23 mouse cellular contexts compared by ENCODE assay signal in the genomic region with DNA sequence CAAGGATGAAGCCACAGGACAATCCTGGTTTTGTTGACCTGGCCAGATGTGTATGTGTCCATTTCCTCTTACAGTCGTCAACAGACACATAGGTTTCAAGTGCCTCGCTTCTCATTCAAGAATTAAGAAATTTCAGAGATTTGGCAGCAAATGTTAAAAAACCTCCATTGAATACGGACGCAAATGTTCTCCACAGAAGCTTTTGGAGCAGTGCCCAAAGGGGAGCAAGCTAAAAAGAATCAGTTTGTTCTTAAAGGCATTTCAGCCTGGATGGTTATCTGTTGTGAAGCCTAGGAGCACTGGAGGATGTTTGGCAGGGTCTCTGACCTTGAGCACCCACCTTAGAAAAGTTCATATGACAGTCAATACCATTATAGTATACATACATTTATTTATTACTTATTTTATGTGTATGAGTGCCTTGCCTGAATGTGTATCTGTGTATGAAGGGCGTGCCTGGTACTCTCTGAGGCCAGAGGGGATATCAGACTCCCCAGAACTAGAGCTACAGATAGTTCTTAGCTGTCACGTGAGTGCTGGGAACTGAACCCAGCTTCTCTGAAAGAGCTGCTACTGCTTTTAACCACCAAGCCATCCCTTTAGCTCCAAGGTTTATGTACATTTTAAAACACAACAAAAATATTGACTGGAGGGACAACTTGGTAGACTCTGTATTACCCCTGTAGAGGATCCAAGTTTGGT.
DNase-seq lines count a peak whose midpoint lies in the region; ATAC-seq and TF ChIP-seq lines count a peak whose summit lies in the region.
"Had no signal": no experiment of that assay in that cellular context is flagged by ENCODE, and none has a peak within 500 bp of the region (broad histone marks: within the 10 kb centered on the region; RNA-seq: fewer than 3 reads in every experiment).

No protein-coding gene starts in this region.

- H3K4me3 ChIP-seq in forebrain, embryonic 14.5 days (ENCODE audit: low read depth, low read length), result no peak overlapping the region
- no peak overlapping the region for H3K4me3 ChIP-seq in forebrain, embryonic 11.5 days (ENCODE audit: low read depth, low read length)
- no peak overlapping the region for H3K4me3 ChIP-seq in layer of hippocampus, adult 2 months
- H3K4me3 ChIP-seq in MEL (ENCODE audit: control insufficient read depth in 1 of 2, insufficient read depth in 1 of 2, low read depth in 2 of 2, low read length in 2 of 2), result no peak overlapping the region
- H3K4me3 ChIP-seq: embryonic facial prominence, embryonic 12.5 days; embryonic facial prominence, embryonic 15.5 days; forebrain, embryonic 12.5 days; heart, adult 2 months; hindbrain, embryonic 12.5 days; hindbrain, embryonic 15.5 days; intestine, embryonic 15.5 days had no signal

- H3K36me3 ChIP-seq in forebrain, embryonic 14.5 days (ENCODE audit: control insufficient read depth, insufficient read depth, low read length), result no peaks in the 10 kb centered on the region
- H3K36me3 ChIP-seq in forebrain, embryonic 11.5 days (ENCODE audit: control insufficient read depth, insufficient read depth, low read length), result no peaks in the 10 kb centered on the region
- H3K36me3 ChIP-seq in MEL (ENCODE audit: control insufficient read depth in 1 of 2, insufficient read depth in 2 of 2, low read length in 2 of 2), result peaks cover 0 to 16% of the 10 kb centered on the region in 2 experiments; a peak in 2 of 4 replicates
- H3K36me3 ChIP-seq: embryonic facial prominence, embryonic 12.5 days; embryonic facial prominence, embryonic 15.5 days; forebrain, embryonic 12.5 days; hindbrain, embryonic 12.5 days; hindbrain, embryonic 15.5 days; intestine, embryonic 15.5 days had no signal

- peak; percentile 61 to 69; a peak in 3 of 4 replicates for TF ChIP-seq EP300 in MEL (IDR thresholded peaks at IDR 0.05; ENCODE audit: low read depth in 1 of 2, low read length in 2 of 2)

- no peaks in the 10 kb centered on the region for H3K27me3 ChIP-seq in forebrain, embryonic 14.5 days (replicated peaks; ENCODE audit: control insufficient read depth, insufficient read depth, low read length)
- no peaks in the 10 kb centered on the region for H3K27me3 ChIP-seq in forebrain, embryonic 11.5 days (ENCODE audit: control insufficient read depth, insufficient read depth, low read length)
- no peaks in the 10 kb centered on the region for H3K27me3 ChIP-seq in MEL (ENCODE audit: control insufficient read depth in 1 of 2, insufficient read depth in 2 of 2, low read length in 2 of 2)
- H3K27me3 ChIP-seq: embryonic facial prominence, embryonic 12.5 days; embryonic facial prominence, embryonic 15.5 days; forebrain, embryonic 12.5 days; hindbrain, embryonic 12.5 days; hindbrain, embryonic 15.5 days; intestine, embryonic 15.5 days; Patski had no signal

- no peaks in the 10 kb centered on the region for H3K9me3 ChIP-seq in forebrain, embryonic 14.5 days (replicated peaks; ENCODE audit: control insufficient read depth, low read length)
- H3K9me3 ChIP-seq in forebrain, embryonic 11.5 days (ENCODE audit: control insufficient read depth, low read length), result no peaks in the 10 kb centered on the region
- H3K9me3 ChIP-seq in MEL (replicated peaks; ENCODE audit: insufficient read depth, low read length), result no peaks in the 10 kb centered on the region
- H3K9me3 ChIP-seq: embryonic facial prominence, embryonic 12.5 days; embryonic facial prominence, embryonic 15.5 days; forebrain, embryonic 12.5 days; hindbrain, embryonic 12.5 days; hindbrain, embryonic 15.5 days; intestine, embryonic 15.5 days had no signal

- no peak overlapping the region for H3K4me2 ChIP-seq in forebrain, embryonic 14.5 days (ENCODE audit: low read length)
- H3K4me2 ChIP-seq in forebrain, embryonic 11.5 days (ENCODE audit: low read depth, low read length, severe bottlenecking), result no peak overlapping the region
- H3K4me2 ChIP-seq: embryonic facial prominence, embryonic 12.5 days; embryonic facial prominence, embryonic 15.5 days; forebrain, embryonic 12.5 days; heart, embryonic 11.5 days; hindbrain, embryonic 12.5 days; hindbrain, embryonic 15.5 days; intestine, embryonic 15.5 days had no signal

- no peak for TF ChIP-seq CTCF in layer of hippocampus, adult 2 months (conservative IDR thresholded peaks at IDR 0.05)
- TF ChIP-seq CTCF in MEL (IDR thresholded peaks at IDR 0.05 in 2 of 3, conservative IDR thresholded peaks at IDR 0.05 in 1 of 3; ENCODE audit: control insufficient read depth in 1 of 3, insufficient read depth in 1 of 3, low read depth in 2 of 3, low read length in 3 of 3, poor library complexity in 1 of 3, severe bottlenecking in 1 of 3), result no peak

- 68% methylated on average over 6 of the region's 6 CpGs for WGBS in forebrain, embryonic 14.5 days
- WGBS in forebrain, embryonic 11.5 days, result 88% methylated on average over 6 of the region's 6 CpGs

- no peak for TF ChIP-seq POLR2A in MEL (IDR thresholded peaks at IDR 0.05; ENCODE audit: control insufficient read depth in 1 of 2, insufficient read depth in 1 of 2, low read depth in 1 of 2, low read length in 2 of 2, poor library complexity in 1 of 2)

- no peak for ATAC-seq in forebrain, embryonic 14.5 days
- no peak for ATAC-seq in forebrain, embryonic 11.5 days (replicated peaks; ENCODE audit: low FRiP score)
- no peak for ATAC-seq in cerebellum, adult (ENCODE audit: insufficient number of reproducible peaks, low FRiP score, low TSS enrichment)
- ATAC-seq: intestine, embryonic 15.5 days; Patski had no signal

- DNase-seq in forebrain, embryonic 14.5 days (ENCODE audit: low spot score), result peak; percentile 32
- no peak for DNase-seq in forebrain, embryonic 11.5 days (ENCODE audit: low spot score)
- peak in 1 of 2 experiments; percentile 30 for DNase-seq in layer of hippocampus, adult 2 months (ENCODE audit: low spot score in 2 of 2)
- no peak for DNase-seq in layer of hippocampus, adult 9-10 months (ENCODE audit: low spot score)
- DNase-seq in right cerebral cortex, postnatal 10 days (ENCODE audit: low spot score in 2 of 2), result peak; percentile 30 to 53
- DNase-seq in right cerebral cortex, postnatal 25 days, result no peak
- DNase-seq in MEL (ENCODE audit: low read depth, low spot score), result peak; percentile 64
- DNase-seq: adrenal gland, postnatal 14 days; cerebellum, adult 11 months; cerebellum, adult 2 months; cerebellum, adult 9-11 months; cerebellum, postnatal 25 days; gastrocnemius, postnatal 25 days; heart, adult 2 months had no signal

- H3K4me1 ChIP-seq in forebrain, embryonic 14.5 days (ENCODE audit: control insufficient read depth, insufficient read depth, low read length), result no peaks in the 10 kb centered on the region
- no peaks in the 10 kb centered on the region for H3K4me1 ChIP-seq in forebrain, embryonic 11.5 days (replicated peaks; ENCODE audit: control insufficient read depth, insufficient read depth, low read length)
- peaks cover 9 to 15% of the 10 kb centered on the region in 2 experiments for H3K4me1 ChIP-seq in MEL (ENCODE audit: control insufficient read depth in 1 of 2, insufficient read depth in 2 of 2, low read length in 2 of 2)
- H3K4me1 ChIP-seq: embryonic facial prominence, embryonic 12.5 days; embryonic facial prominence, embryonic 15.5 days; forebrain, embryonic 12.5 days; hindbrain, embryonic 12.5 days; hindbrain, embryonic 15.5 days; intestine, embryonic 15.5 days had no signal

- TF ChIP-seq RAD21 in MEL (IDR thresholded peaks at IDR 0.05; ENCODE audit: low read depth, low read length), result no peak

- no peaks in the 10 kb centered on the region for H3K79me2 ChIP-seq in MEL (ENCODE audit: control insufficient read depth, insufficient read depth, low read length, poor library complexity)

- no peak overlapping the region for H3K27ac ChIP-seq in forebrain, embryonic 14.5 days (ENCODE audit: low read depth, low read length)
- no peak overlapping the region for H3K27ac ChIP-seq in forebrain, embryonic 11.5 days (ENCODE audit: low read depth, low read length)
- peak overlapping the region; percentile 47; the same call in 1 of the 2 replicates for H3K27ac ChIP-seq in layer of hippocampus, adult 2 months
- peak overlapping the region; percentile 41; the same call in 1 of the 2 replicates for H3K27ac ChIP-seq in MEL (ENCODE audit: control insufficient read depth, low read depth, low read length)
- H3K27ac ChIP-seq: embryonic facial prominence, embryonic 12.5 days; embryonic facial prominence, embryonic 15.5 days; forebrain, embryonic 12.5 days; heart, adult 2 months; hindbrain, embryonic 12.5 days; hindbrain, embryonic 15.5 days; intestine, embryonic 15.5 days had no signal

- no peak overlapping the region for H3K9ac ChIP-seq in forebrain, embryonic 14.5 days (ENCODE audit: low read length)
- no peak overlapping the region for H3K9ac ChIP-seq in forebrain, embryonic 11.5 days (ENCODE audit: low read length)
- no peak overlapping the region for H3K9ac ChIP-seq in MEL (ENCODE audit: control insufficient read depth, low read depth, low read length, poor library complexity, severe bottlenecking)
- H3K9ac ChIP-seq: embryonic facial prominence, embryonic 12.5 days; embryonic facial prominence, embryonic 15.5 days; forebrain, embryonic 12.5 days; hindbrain, embryonic 12.5 days; hindbrain, embryonic 15.5 days; intestine, embryonic 15.5 days had no signal

TF ChIP-seq in MEL, 35 proteins besides CTCF, POLR2A, EP300 and RAD21 (continues in another document):
- TF ChIP-seq MAX (IDR thresholded peaks at IDR 0.05; ENCODE audit: low read length) (peak; percentile 34; the same call in 1 of the 2 replicates), BHLHE40 (IDR thresholded peaks at IDR 0.05; ENCODE audit: borderline replicate concordance, low read depth, low read length) (peak; percentile 97), SIN3A (IDR thresholded peaks at IDR 0.05; ENCODE audit: low read length) (no peak), MAZ (IDR thresholded peaks at IDR 0.05; ENCODE audit: low read depth, low read length) (no peak), USF1 (IDR thresholded peaks at IDR 0.05; ENCODE audit: low read depth, low read length) (peak; percentile 90), TCF12 (IDR thresholded peaks at IDR 0.05; ENCODE audit: low read depth, low read length) (peak; percentile 43; the same call in 1 of the 2 replicates), USF2 (IDR thresholded peaks at IDR 0.05; ENCODE audit: borderline replicate concordance in 1 of 2, insufficient read depth in 1 of 2, low read depth in 1 of 2, low read length in 2 of 2) (0 out of 4 replicates have a peak, but pooled peaks of 1 of the 2 experiments have one; percentile 41), ZKSCAN1 (IDR thresholded peaks at IDR 0.05; ENCODE audit: low read depth, low read length) (no peak), HCFC1 (IDR thresholded peaks at IDR 0.05; ENCODE audit: low read depth, low read length) (no peak), RCOR1 (IDR thresholded peaks at IDR 0.05; ENCODE audit: low read depth, low read length) (peak; percentile 24; the same call in 1 of the 2 replicates), GATA1 (IDR thresholded peaks at IDR 0.05; ENCODE audit: low read depth, low read length) (peak; percentile 47; the same call in 1 of the 2 replicates), MYB (IDR thresholded peaks at IDR 0.05; ENCODE audit: low read depth, low read length) (no peak), ZMIZ1 (IDR thresholded peaks at IDR 0.05; ENCODE audit: low read depth, low read length) (no peak), JUND (IDR thresholded peaks at IDR 0.05; ENCODE audit: low read depth, low read length) (no peak), SMC3 (IDR thresholded peaks at IDR 0.05; ENCODE audit: low read depth, low read length) (no peak)

Comparison
In these comparisons a context has a peak if more than half of its experiments do, and no peak if none do; other contexts are left out.
1. DNase-seq: peak in forebrain, embryonic 14.5 days (single experiment), right cerebral cortex, postnatal 10 days (2 of 2) and MEL (single experiment); none in forebrain, embryonic 11.5 days (single experiment), layer of hippocampus, adult 9-10 months (single experiment) and right cerebral cortex, postnatal 25 days (single experiment).
2. H3K27ac ChIP-seq: peak in layer of hippocampus, adult 2 months (single experiment) and MEL (single experiment); none in forebrain, embryonic 14.5 days (single experiment) and forebrain, embryonic 11.5 days (single experiment).